Mouse (Mus musculus): Measurements from ENCODE around the gene Alox12b.

DNA sequence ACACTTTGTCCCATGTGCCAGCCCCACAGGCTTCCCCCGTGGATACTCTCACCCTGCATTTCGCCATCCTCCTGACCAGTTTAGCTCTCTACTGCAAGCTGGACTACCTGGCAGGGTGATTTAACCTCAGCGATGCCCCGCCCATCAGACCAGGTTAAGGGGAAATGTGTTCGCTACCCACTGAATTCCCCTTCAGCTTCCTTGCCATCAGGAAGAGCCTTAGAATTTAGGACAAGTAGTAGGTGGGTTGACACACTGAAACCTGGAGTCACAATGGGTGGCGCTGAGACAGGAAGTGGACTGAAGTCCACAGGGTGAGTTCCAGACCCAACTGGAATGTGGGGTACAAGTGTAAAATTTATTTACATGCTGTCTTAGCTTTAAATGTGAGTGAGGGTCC is 41.0 kb downstream of the Alox12b start, which contains the start of gene Alox8:
- TF ChIP-seq MEF2A (IDR thresholded peaks at IDR 0.05; ENCODE audit: extremely low read depth, insufficient replicate concordance, low read depth, low read length, poor library complexity, severe bottlenecking) (no peak), CTCF (IDR thresholded peaks at IDR 0.05 in 2 of 3, conservative IDR thresholded peaks at IDR 0.05 in 1 of 3; ENCODE audit: control insufficient read depth in 1 of 3, insufficient read depth in 1 of 3, low read depth in 2 of 3, low read length in 3 of 3, poor library complexity in 1 of 3, severe bottlenecking in 1 of 3) (no peak), EP300 (IDR thresholded peaks at IDR 0.05; ENCODE audit: low read depth in 1 of 2, low read length in 2 of 2) (no peak), POLR2AphosphoS5 (IDR thresholded peaks at IDR 0.05; ENCODE audit: borderline replicate concordance, low read depth, low read length) (no peak), MAX (IDR thresholded peaks at IDR 0.05; ENCODE audit: low read length) (no peak), POLR2A (IDR thresholded peaks at IDR 0.05; ENCODE audit: control insufficient read depth in 1 of 2, insufficient read depth in 1 of 2, low read depth in 1 of 2, low read length in 2 of 2, poor library complexity in 1 of 2) (no peak), ETS1 (IDR thresholded peaks at IDR 0.05; ENCODE audit: low read depth, low read length) (no peak), UBTF (IDR thresholded peaks at IDR 0.05; ENCODE audit: borderline replicate concordance, insufficient read depth, low read depth, low read length) (no peak), CHD1 (IDR thresholded peaks at IDR 0.05; ENCODE audit: low read depth, low read length) (no peak), GABPA (IDR thresholded peaks at IDR 0.05; ENCODE audit: low read depth, low read length) (no peak), HCFC1 (IDR thresholded peaks at IDR 0.05; ENCODE audit: low read depth, low read length) (no peak)
